Mouse (Mus musculus) lung, postnatal 10 days (tissue): ENCODE measurements at regions not wholly inside any gene's neighbourhood (a gene's known extent, or its start where the extent isn't known, plus 50 kb on each side); places are given as distances from the start of the nearest gene placed in this dataset.

Experiments
- DNase-seq: peaks from one replicate; pipeline ENCODE4 v3.0.0; 2021

GRCm38 (mm10) chr7:71289702-71290101 lies 61.6 kb downstream of the Gm10295 start:
- no peak for DNase-seq

GRCm38 (mm10) chr7:71289266-71289665 lies 62.0 kb downstream of the Gm10295 start:
- no peak for DNase-seq

- no peak for DNase-seq
These were observed 63.8 kb downstream of the Gm10295 start for GRCm38 (mm10) chr7:71287441-71287840.

DNA sequence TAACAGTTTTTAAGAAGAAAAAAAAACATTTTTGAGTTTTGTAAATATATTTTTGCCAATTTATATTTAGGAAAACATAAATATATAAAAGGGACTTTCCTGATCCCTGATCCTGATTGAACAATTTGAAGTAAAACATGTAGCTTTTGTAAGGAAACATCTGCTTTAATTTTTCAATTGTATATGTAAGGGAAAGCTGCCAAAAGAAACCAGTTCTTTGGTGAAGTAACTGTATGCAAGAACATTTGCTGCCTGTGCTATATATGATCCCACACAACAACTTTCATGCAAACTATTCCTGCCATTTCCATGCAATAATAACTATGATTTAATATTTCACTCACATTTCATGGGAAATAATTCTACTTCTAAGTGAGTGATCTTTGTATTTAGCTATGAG lies 67.0 kb downstream of the Gm10295 start:
- no peak for DNase-seq

- no peak for DNase-seq
These were observed 67.9 kb downstream of the Gm10295 start for GRCm38 (mm10) chr7:71283419-71283818.

- no peak for DNase-seq
These were observed 85.2 kb downstream of the Gm10295 start for GRCm38 (mm10) chr7:71266101-71266500.

DNA sequence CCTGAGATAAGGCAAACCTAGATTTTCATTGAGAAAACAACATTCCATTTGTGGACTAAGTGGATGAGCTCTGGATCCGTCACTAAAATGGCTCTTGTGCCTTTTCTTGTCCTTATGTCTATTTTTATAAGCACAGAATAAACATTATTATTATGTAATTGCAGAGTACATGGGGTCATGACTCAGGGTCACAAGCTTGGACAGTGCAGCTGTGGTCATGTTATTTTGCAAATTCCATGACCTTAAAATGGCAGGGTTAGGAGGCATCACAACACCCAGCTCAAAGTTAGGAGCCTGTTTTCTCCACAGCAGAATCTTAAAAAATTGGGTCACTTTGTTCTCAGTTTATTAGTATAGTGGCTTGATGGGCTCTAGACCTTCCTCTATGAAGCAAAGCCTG lies 87.2 kb downstream of the Gm10295 start:
- peak; percentile 49 for DNase-seq

DNA sequence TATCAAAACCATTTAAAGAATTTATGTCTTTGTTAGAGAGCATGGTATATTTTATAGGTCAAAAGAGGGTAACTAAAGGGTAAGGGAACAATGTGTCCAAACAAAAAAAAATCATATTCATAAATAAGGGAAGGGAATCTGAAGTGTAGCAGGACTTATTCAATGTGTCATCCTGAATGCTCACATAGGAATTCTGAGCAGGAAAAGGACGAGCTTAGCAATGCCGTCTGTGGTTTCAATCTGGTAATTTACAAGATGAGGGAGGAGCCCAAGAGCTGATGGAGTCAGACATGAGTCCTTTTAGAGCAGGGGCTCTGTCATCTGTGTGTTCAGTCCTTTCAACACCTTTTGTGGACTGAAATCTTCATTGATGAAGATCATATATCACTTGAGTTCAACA lies 101.6 kb downstream of the Gm10295 start:
- DNase-seq, result no peak

DNA sequence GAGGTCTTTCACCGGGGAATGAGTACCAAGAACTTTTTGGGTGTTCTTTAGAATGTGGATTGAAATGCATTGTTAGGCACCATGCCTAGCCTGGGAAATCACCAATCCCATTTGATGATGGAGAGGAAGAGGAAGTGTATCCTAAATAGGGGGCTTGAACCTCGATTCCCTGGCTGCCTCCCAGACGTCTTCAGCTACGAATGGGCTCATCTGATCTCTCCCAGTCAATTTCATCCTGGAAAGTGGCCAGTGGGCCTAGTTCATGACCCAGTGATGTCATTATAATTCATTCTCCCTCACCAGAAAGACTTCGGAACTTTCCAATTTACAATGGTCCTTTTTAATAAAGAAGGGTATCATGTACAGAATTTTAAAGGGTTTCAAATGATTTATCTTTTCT lies 102.1 kb downstream of the Gm10295 start:
- DNase-seq, result peak; percentile 46

DNA sequence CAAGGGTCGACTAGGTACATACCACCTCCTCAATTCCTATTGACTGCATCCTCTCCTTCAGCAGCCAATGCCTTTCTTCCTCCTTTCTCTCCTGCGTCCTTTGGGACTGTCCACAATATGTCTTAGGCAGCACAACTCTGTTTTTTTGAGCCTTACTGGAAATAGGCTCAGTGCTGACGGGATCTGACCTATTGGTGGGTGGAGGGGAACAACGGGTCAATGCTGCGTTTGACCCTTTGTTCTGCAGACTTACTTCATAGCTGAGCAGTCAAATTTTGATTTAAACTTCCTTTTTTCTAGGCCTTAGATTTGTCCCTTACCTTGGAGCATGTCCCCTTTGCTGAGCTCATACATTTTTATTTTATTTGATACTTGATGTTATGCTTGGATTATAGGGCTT lies 103.4 kb downstream of the Gm10295 start:
- DNase-seq, result no peak

DNA sequence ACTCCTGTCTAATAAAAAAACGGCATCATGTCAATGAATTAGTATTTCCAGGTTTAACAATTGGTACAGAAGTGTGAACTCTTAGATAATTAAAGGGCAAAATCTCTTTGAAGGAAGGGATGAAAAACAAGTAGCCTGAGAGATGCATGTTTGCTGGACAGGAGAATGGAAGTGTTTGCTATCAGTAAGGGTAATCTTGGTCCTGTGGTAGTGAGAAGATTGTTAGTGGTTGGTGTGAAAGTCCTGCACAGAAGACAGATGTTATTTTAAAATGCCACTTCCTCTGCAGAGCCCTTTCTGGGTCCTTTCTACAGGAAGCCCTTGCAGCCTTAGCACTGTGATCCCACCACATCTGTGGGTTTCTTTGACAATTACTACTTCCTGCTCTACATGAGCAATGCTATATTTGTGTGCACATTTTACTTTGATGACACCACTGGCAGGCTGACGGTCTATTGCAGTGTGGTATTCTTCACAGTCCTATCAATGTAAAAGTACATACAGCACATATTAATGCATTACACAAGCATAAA lies 108.8 kb downstream of the Gm10295 start:
- no peak for DNase-seq

DNA sequence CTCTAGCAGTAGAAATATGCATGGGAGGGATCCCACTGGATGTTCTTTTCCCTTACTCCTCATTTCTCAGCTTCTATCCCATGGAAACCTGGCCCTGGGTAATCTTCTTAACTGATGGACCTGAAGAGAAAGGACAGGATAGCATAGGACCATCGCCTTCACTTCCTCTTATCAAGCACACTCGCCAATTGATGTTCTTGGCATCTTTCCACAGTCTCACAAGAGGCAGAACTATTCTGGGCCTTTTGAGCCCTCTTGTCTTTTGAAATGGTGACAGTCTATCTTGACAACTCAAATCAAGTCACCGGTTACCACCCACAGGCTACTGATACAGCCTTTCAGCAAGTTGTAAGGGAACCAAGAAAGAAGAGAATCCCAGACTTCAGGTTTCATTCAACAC lies 112.1 kb downstream of the Gm10295 start:
- DNase-seq, result no peak

- DNase-seq, result peak; percentile 29
These were observed 115.0 kb downstream of the Gm10295 start for GRCm38 (mm10) chr7:71236334-71236733.

- no peak for DNase-seq
These were observed 117.0 kb downstream of the Gm10295 start for GRCm38 (mm10) chr7:71234176-71234769.

GRCm38 (mm10) chr7:71232821-71233815 lies 118.2 kb downstream of the Gm10295 start:
- no peak for DNase-seq

DNA sequence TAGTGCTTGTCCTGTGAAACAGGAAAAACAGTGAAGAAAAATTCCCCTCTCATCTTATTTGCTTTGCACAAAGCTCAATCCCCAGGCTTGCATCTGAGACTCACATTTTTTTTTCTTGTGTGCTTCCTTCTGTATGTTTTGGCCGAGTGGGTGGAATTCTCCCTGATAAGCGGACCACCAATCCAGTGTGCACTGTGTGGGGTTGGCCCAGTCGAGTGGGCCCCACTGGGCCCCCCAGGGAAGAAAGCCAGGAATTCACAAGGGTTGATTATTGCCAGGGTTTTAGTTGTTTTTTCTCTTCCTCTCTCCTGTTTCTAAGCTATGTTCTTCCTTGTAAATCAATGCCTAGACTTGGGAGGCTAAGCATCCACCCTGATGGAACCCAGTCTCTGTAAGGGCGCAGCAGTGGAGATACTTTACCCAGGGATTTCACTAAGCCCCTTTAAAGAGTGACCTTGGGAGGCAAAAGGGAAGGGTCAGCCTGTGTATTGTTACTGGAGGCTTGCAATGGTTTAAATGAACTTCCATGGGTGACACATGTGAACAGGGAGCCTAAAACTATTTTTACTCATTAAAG lies 120.3 kb downstream of the Gm10295 start:
- peak; percentile 15 for DNase-seq

DNA sequence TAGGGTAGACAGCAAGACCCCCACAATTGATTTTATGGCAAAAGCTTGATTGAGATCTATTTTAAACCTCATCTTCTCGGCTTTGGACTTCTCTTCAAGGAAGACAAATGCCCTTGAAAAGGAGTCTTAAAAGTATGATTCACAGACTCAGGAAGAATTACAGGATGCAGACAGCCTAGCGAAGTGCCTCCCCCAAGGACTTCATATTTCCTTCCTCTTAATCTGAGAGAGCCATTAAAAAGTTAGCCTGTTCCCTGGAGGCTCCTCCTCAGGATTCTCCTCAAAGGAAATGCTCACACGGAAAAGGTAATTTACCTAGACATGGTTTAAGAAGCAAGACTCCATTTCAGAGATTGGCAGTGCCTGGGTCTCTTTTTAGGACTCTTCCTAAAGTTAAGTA lies 122.1 kb downstream of the Gm10295 start:
- DNase-seq, result no peak

DNA sequence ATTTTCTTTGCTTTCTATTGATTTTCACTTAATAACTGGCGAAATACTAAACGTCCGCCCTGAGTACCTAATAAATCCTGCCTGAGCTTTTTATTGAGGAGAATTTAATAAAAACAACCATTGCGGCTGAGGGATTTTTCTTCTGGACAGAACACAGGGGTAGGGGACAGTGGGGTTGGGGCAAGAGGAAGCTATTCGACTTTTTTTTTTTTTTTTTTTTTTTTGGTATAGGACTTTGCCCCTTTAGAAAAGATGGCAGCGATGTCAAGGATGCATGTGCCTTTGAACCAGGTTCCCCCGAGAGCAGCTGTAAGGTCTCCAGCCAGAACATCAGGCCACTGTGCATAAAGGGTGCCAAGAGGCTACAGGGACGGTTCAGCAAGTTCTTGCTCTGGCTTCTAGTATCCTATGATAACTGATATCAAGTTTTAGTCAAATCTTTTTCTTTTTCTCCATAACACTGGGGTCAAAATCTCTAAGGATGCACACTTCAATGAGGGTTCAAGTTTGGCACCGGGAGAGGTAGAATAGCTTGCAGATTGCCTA lies 126.9 kb downstream of the Gm10295 start:
- no peak for DNase-seq

GRCm38 (mm10) chr7:71223513-71224319 lies 127.6 kb downstream of the Gm10295 start:
- DNase-seq, result peak; percentile 53

- peak; percentile 50 for DNase-seq
These were observed 133.9 kb downstream of the Gm10295 start for GRCm38 (mm10) chr7:71217344-71217743.

- DNase-seq, result peak; percentile 86
These were observed 134.5 kb downstream of the Gm10295 start for GRCm38 (mm10) chr7:71216808-71217207.

DNA sequence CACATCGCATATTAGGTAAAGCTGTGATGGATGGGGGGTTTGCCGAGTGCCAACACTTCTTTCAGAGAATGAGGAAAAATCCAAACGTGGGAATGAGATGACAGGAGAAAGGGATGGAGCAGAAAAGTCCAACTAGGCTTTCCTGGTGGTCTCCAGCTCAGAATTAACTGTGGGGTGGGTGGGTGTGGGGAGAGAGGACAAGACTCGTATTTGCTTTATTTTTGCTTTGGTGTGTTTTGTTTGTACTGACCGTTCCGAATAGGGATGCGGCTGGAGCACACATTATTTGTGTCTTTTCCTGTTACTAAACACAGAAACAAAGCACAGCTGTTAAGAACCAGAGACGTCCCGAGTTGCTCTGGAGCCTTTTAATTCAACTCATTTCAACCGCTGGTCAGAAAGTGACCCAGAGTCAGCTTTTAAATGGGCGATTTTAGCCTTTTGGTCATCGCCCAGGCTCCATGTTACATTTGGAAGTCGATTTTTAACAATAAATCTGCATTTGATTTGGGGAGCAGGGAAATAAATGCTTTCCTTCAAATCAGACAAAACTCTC lies 136.7 kb downstream of the Gm10295 start:
- peak; percentile 30 for DNase-seq
